Mouse (Mus musculus) macrophage (primary cell): Measurements from ENCODE around the gene Ddx47. TPM values are rescaled to one million over a fixed set of nuclear protein-coding genes. Genes with fewer than 3 reads are reported as not detected.

ENCODE experiments used
- H3K27ac ChIP-seq: fragments of 350-480 bp; formaldehyde crosslinking; 2 replicates; pipeline ENCODE4 v1.9.0; 2021
- H3K36me3 ChIP-seq: fragments of 350-480 bp; formaldehyde crosslinking; 2 replicates; pipeline ENCODE4 v1.9.0; 2021; ENCODE audit errors: inconsistent target
- H3K4me3 ChIP-seq: fragments of 350-480 bp; formaldehyde crosslinking; 2 replicates; pipeline ENCODE4 v1.9.0; 2021; ENCODE audit errors: inconsistent target
- H3K79me2 ChIP-seq: fragments of 350-480 bp; formaldehyde crosslinking; 2 replicates; pipeline ENCODE4 v1.9.0; 2021; ENCODE audit errors: inconsistent target
- WGBS: methylation state at CpG from one replicate; pipeline ENCODE4 v1.1.7; 2026; ENCODE audit warnings: inconsistent platforms; ENCODE audit not compliant: missing documents; 5-methylcytosine and 5-hydroxymethylcytosine counted together
- polyA plus RNA-seq: library from polyadenylated mRNA; stranded (reverse); fragments of 250-400 nt; gene quantifications from 3 replicates; pipeline ENCODE4 v1.2.4, GENCODE M21; 2018; ENCODE audit warnings: inconsistent platforms

The Ddx47 gene
- polyA plus RNA-seq, 1 experiment from 2014 or later = 51.0 TPM

- WGBS = 96% methylated on average over 2 of the region's 2 CpGs
- no peak overlapping the region for H3K4me3 ChIP-seq
- H3K36me3 ChIP-seq = peaks cover 23% of the 10 kb centered on the region
Measured at GRCm38 (mm10) chr6:135026755-135027154, 15.3 kb downstream of the Ddx47 start.

GRCm38 (mm10) chr6:135029246-135029645 is 17.8 kb downstream of the Ddx47 start:
- 0 out of 2 replicates have a peak, but pooled peaks cover under 1% of the 10 kb centered on the region for H3K36me3 ChIP-seq
- no peak overlapping the region for H3K4me3 ChIP-seq
- H3K79me2 ChIP-seq = no peaks in the 10 kb centered on the region
- no peak overlapping the region for H3K27ac ChIP-seq
- WGBS = 24% methylated on average over 4 of the region's 4 CpGs

More at GRCm38 (mm10) chr6:135026755-135027154, 15.3 kb downstream of the Ddx47 start:
- Histone ChIP-seq H3K79me2 (no peaks in the 10 kb centered on the region), H3K27ac (no peak overlapping the region)

DNA sequence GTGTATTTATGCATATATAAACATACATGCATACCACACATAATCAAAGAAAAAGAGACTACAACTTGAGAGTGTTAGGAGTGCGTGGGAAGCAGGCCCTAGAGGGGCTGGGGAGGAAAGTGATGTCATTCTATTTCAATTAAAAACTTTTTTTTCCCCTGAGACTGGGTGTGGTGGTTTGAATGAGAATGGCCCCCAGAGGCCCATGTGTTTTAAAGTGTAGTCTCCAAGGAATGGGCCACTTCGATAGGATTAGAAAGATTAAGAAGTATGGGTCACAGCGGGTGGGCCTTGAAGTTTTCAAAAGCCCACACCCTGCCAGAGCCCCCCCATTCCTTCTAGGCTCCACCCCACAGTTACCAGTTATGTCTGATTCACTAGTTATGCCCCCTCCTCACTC is 27.3 kb downstream of the Ddx47 start:
- Histone ChIP-seq H3K79me2 (no peaks in the 10 kb centered on the region), H3K4me3 (no peak overlapping the region), H3K36me3 (no peaks in the 10 kb centered on the region), H3K27ac (no peak overlapping the region)
- WGBS = 91% methylated on average over 2 of the region's 3 CpGs

- no peak overlapping the region for H3K27ac ChIP-seq
- H3K79me2 ChIP-seq = no peaks in the 10 kb centered on the region
- H3K36me3 ChIP-seq = no peaks in the 10 kb centered on the region
- WGBS = 11% methylated on average over 21 of the region's 21 CpGs
- H3K4me3 ChIP-seq = no peak overlapping the region
Measured at GRCm38 (mm10) chr6:135040275-135040871, 29.0 kb downstream of the Ddx47 start.

DNA sequence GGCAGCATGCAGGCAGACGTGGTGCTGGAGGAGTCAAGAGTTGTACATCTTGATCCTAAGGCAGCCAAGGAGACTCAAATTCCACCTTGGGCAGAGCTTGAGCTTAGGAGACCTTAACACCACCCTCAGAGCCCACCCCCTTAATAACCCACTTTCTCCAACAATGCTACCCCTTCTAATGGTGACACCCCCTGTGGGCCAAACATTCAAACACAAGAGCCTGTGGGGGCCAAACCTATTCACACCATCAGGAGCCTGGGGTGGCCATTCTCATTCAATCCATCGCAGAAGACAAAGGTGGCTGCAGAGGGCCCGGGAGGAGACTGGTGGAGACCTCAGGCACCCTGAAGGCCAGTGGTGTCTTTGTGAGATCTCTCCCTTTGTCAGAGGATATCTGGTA is 30.5 kb downstream of the Ddx47 start:
- Histone ChIP-seq H3K4me3 (no peak overlapping the region), H3K79me2 (no peaks in the 10 kb centered on the region), H3K27ac (no peak overlapping the region), H3K36me3 (no peaks in the 10 kb centered on the region)
- 92% methylated on average over 2 of the region's 3 CpGs for WGBS

DNA sequence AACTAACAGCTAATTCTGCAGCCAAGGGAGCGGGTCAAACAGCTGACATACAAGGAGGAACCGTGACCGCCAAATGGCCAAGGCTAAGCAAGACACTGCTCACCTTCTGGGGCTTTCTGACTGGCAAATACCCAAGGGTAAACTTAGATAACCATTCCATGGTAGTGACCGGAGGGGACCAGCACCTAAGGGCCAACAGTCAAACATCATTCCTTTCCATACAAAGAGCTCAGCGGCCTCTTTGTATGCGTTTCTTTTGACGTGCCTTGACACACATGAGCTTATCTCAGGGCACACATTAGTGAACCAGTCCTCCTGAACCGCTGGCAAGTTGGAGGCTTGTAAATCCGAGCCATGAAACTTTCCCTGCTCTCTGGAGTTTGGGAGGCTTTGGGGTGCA is 35.9 kb downstream of the Ddx47 start:
- no peak overlapping the region for H3K4me3 ChIP-seq
- no peak overlapping the region for H3K27ac ChIP-seq
- H3K79me2 ChIP-seq = no peaks in the 10 kb centered on the region
- no peaks in the 10 kb centered on the region for H3K36me3 ChIP-seq
- 77% methylated on average over 8 of the region's 9 CpGs for WGBS

GRCm38 (mm10) chr6:135048509-135048908 is 37.1 kb downstream of the Ddx47 start:
- WGBS = 75% methylated on average over 6 of the region's 6 CpGs
- no peak overlapping the region for H3K27ac ChIP-seq

DNA sequence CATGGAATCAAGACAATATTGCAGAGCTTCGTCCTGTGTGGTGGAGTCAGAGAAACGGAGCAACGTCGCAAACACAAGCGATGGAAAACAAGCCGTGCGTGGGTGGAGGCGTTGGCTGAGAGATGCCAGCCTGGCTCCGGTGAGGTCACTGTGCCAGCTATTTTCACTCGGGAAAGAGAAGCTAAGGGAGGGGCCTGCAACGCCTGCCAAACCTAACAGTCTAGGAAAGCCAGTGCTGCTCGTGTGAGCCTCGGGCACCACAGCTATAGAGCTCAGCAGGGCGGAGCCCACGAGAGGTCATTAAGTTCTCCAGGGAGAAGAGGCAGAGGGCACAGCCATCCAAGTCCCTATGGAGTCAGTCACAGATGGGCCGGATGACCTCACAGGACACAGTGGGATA is 37.5 kb downstream of the Ddx47 start:
- Histone ChIP-seq H3K27ac (no peak overlapping the region), H3K4me3 (no peak overlapping the region), H3K79me2 (no peaks in the 10 kb centered on the region), H3K36me3 (no peaks in the 10 kb centered on the region)
- 89% methylated on average over 11 of the region's 16 CpGs for WGBS

More at GRCm38 (mm10) chr6:135048509-135048908, 37.1 kb downstream of the Ddx47 start:
- no peaks in the 10 kb centered on the region for H3K79me2 ChIP-seq
- H3K36me3 ChIP-seq = no peaks in the 10 kb centered on the region
- H3K4me3 ChIP-seq = no peak overlapping the region

DNA sequence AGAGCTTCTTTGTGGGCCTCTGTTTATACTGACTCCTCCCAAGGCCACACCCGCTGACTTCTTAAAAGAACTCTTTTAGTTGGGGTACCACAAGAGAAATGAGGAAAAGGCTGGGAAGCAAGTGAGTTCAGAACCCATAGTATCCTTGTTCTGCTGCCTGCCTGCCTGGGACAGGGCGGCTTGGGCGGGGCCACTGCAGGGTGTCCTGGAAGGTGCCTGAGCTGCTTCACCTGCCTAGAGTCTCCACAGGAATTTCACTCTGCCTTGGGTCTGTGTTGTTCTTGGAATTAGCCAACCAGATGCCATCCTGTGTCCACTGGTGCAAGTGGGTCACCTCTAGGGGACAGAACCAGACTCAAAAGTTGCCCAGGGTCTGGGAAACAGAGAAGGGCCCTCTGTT is 42.4 kb downstream of the Ddx47 start:
- Histone ChIP-seq H3K36me3 (no peaks in the 10 kb centered on the region), H3K27ac (no peak overlapping the region), H3K79me2 (no peaks in the 10 kb centered on the region), H3K4me3 (no peak overlapping the region)
- 100% methylated on average over 2 of the region's 3 CpGs for WGBS

- H3K79me2 ChIP-seq = no peaks in the 10 kb centered on the region
- no peak overlapping the region for H3K4me3 ChIP-seq
- 84% methylated on average over 4 of the region's 4 CpGs for WGBS
- no peaks in the 10 kb centered on the region for H3K36me3 ChIP-seq
- H3K27ac ChIP-seq = no peak overlapping the region
Measured at GRCm38 (mm10) chr6:135055882-135056281, 44.5 kb downstream of the Ddx47 start.

DNA sequence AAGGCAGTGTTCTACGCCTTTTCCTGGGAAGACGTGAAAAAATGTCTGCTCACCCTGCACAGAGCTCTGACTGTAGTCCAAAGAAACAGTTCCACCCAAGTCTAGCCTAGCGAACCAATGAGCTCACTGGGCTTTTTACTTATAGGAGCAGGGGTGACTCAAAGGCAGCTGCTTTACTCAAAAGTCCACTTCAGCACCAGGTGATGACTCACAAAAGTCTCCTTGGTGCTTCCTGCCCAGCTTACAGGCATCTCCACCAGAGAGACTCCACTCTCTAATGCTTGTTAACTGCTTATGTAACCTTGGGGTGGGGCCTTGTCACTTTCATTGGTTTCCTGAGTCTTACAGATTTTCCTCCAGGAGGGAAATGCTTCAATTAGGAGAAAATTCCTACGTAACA is 49.3 kb downstream of the Ddx47 start:
- 97% methylated on average over 4 of the region's 4 CpGs for WGBS

DNA sequence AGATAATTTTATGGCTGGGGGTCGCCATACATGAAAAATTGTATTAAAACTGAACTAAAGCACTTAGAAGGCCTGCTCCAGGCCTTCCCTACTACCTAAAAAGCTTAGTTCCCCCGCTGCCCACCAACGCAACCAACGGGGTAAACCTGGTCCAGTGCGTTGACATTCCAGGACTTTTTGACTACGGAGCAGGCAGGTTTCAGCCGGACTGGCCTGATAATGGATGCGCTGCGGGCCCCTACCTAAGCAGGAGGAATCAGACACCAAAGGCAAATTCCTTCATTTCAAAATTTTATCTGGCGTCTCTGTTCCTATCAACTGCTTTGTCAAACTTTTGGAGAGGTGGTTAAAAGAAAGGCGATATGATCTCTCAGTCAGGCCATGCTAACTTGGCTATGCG is 53.2 kb downstream of the Ddx47 start:
- H3K4me3 ChIP-seq = no peak overlapping the region
- 94% methylated on average over 12 of the region's 12 CpGs for WGBS
- H3K27ac ChIP-seq = no peak overlapping the region
- H3K36me3 ChIP-seq = no peaks in the 10 kb centered on the region
- no peaks in the 10 kb centered on the region for H3K79me2 ChIP-seq

More for the DNA sequence above, 49.3 kb downstream of the Ddx47 start:
- no peaks in the 10 kb centered on the region for H3K36me3 ChIP-seq
- H3K4me3 ChIP-seq = no peak overlapping the region
- H3K27ac ChIP-seq = no peak overlapping the region
- no peaks in the 10 kb centered on the region for H3K79me2 ChIP-seq

DNA sequence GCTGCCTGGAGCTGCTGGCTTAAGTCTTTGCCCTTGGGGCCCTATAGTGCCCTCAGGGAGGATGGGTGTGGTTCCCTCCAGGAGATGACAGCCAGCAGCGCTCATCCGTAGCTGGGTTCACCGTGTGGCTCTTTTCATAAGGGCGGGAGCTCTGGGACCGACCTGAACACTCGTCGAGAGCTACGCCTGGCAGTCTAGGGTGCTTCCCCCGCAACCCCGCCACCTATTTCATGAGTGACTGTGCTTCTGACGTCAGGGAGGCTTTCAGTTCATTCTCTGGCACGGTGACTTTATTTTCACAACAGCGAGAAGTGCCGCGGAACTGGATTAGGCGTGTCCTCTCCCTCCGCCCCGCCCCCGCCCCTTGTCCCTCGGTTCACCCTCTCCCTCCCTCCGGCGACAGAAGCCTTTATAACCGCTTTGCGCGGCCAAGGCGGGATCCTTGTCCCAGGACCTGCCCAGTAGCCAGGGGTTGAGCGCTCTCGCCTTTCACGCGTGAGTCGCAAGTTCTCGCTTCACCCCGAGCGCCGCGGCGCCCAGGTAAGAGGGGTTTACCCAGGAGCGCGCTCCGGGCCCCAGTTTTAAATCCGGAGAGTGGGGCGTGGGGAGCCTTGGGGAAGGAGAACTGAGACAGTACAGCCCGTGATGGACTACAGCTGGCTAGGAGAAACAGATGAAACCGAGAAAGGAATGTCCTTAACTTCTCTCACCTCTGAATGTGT is 54.0 kb downstream of the Ddx47 start, which contains the start of gene Gprc5a:
Gene Gprc5a (plus strand): TSS at position 416 of the 722 bp plus-strand sequence.
- no peak within 1 kb of the TSS for H3K27ac ChIP-seq
- no peaks in the 10 kb centered on the region for H3K36me3 ChIP-seq
- peak within 1 kb of the TSS; percentile 22 for H3K4me3 ChIP-seq
- 3% methylated on average over 35 of the region's 44 CpGs for WGBS
- H3K79me2 ChIP-seq = no peaks in the 10 kb centered on the region

- no peak overlapping the region for H3K27ac ChIP-seq
- no peak overlapping the region for H3K4me3 ChIP-seq
- no peaks in the 10 kb centered on the region for H3K79me2 ChIP-seq
- H3K36me3 ChIP-seq = no peaks in the 10 kb centered on the region
- 94% methylated on average over 6 of the region's 6 CpGs for WGBS
Measured at GRCm38 (mm10) chr6:135066795-135067445, 55.5 kb downstream of the Ddx47 start.

- 98% methylated on average over 4 of the region's 5 CpGs for WGBS
- Histone ChIP-seq H3K4me3 (no peak overlapping the region), H3K79me2 (no peaks in the 10 kb centered on the region), H3K36me3 (no peaks in the 10 kb centered on the region), H3K27ac (no peak overlapping the region)
Measured at GRCm38 (mm10) chr6:135068221-135068620, 56.8 kb downstream of the Ddx47 start.
